Mouse (Mus musculus) induced T-regulatory cell, adult 2 months (primary cell): Measurements from ENCODE around the gene Thsd4.

Source experiments
- DNase-seq: peaks from one replicate; pipeline ENCODE4 v3.0.0-alpha.2; 2012; ENCODE audit warnings: low read depth

Gene Thsd4

GRCm38 (mm10) chr9:60521806-60522264 lies at the start of gene Thsd4:
TSS of gene Thsd4 (minus strand) at chr9:60522046.
- DNase-seq: peak; percentile 8

- DNase-seq: no peak
Observed at GRCm38 (mm10) chr9:60571041-60571440, 49.2 kb upstream of the Thsd4 start.

- no peak for DNase-seq
Observed at GRCm38 (mm10) chr9:60569366-60569765, 47.5 kb upstream of the Thsd4 start.

GRCm38 (mm10) chr9:60563809-60564208 lies 42.0 kb upstream of the Thsd4 start:
- DNase-seq: no peak

GRCm38 (mm10) chr9:60562443-60563371 lies 40.9 kb upstream of the Thsd4 start:
- peak; percentile 15 for DNase-seq

- DNase-seq: no peak
Observed at GRCm38 (mm10) chr9:60561641-60562289, 39.9 kb upstream of the Thsd4 start.

- DNase-seq: no peak
Observed at GRCm38 (mm10) chr9:60558507-60558906, 36.7 kb upstream of the Thsd4 start.

GRCm38 (mm10) chr9:60551238-60551637 lies 29.4 kb upstream of the Thsd4 start:
- no peak for DNase-seq

- DNase-seq: no peak
Observed at GRCm38 (mm10) chr9:60548182-60548581, 26.3 kb upstream of the Thsd4 start.

- DNase-seq: no peak
Observed at GRCm38 (mm10) chr9:60546169-60546568, 24.3 kb upstream of the Thsd4 start.

- no peak for DNase-seq
Observed at GRCm38 (mm10) chr9:60545361-60546096, 23.7 kb upstream of the Thsd4 start.

- DNase-seq: no peak
Observed at GRCm38 (mm10) chr9:60543422-60544015, 21.7 kb upstream of the Thsd4 start.

GRCm38 (mm10) chr9:60530310-60530709 lies 8.5 kb upstream of the Thsd4 start:
- DNase-seq: no peak

- no peak for DNase-seq
Observed at GRCm38 (mm10) chr9:60529348-60530243, 7.8 kb upstream of the Thsd4 start.

GRCm38 (mm10) chr9:60528269-60528668 lies 6.4 kb upstream of the Thsd4 start:
- DNase-seq: no peak

GRCm38 (mm10) chr9:60527836-60528235 lies 6.0 kb upstream of the Thsd4 start:
- DNase-seq: no peak

- DNase-seq: no peak
Observed at GRCm38 (mm10) chr9:60527051-60527450, 5.2 kb upstream of the Thsd4 start.

GRCm38 (mm10) chr9:60526195-60526594 lies 4.3 kb upstream of the Thsd4 start:
- no peak for DNase-seq

- no peak for DNase-seq
Observed at GRCm38 (mm10) chr9:60521143-60521542, 703 bp downstream of the Thsd4 start.

GRCm38 (mm10) chr9:60519601-60520000 lies 2.2 kb downstream of the Thsd4 start:
- DNase-seq: no peak

GRCm38 (mm10) chr9:60518216-60518615 lies 3.6 kb downstream of the Thsd4 start:
- DNase-seq: no peak
